Mouse (Mus musculus) olfactory bulb, adult 2 months (tissue): Measurements from ENCODE around the gene Lig3. TPM values are rescaled to one million over a fixed set of nuclear protein-coding genes. Genes with fewer than 3 reads are reported as not detected.
"Not testable (repeated sequence)": the region's sequence is repeated elsewhere in the genome, so short reads cannot be mapped to it uniquely, and the experiment has no call there.

ENCODE experiments used
- H3K27ac ChIP-seq: fragments of 200-500 bp; 2 replicates; pipeline ENCODE4 v1.5.1; 2012; ENCODE audit warnings: low read depth, low read length; ENCODE audit not compliant: insufficient read depth
- H3K4me1 ChIP-seq: fragments of 200-500 bp; 2 replicates; pipeline ENCODE4 v1.6.1; 2012; ENCODE audit warnings: low read length; ENCODE audit not compliant: control insufficient read depth, insufficient read depth
- H3K4me3 ChIP-seq: fragments of 200-500 bp; 2 replicates; pipeline ENCODE4 v1.5.1; 2012; ENCODE audit warnings: mild to moderate bottlenecking, low read depth, low read length, moderate library complexity; ENCODE audit not compliant: insufficient read depth
- CTCF ChIP-seq: fragments of 200-500 bp; IDR thresholded peaks from 2 replicates; pipeline ENCODE4 v1.5.1; 2012; ENCODE audit warnings: low read depth, mild to moderate bottlenecking, low read length, moderate library complexity; ENCODE audit not compliant: insufficient read depth
- POLR2A ChIP-seq: fragments of 200-500 bp; IDR thresholded peaks from 2 replicates; pipeline ENCODE4 v1.6.1; 2012; ENCODE audit warnings: mild to moderate bottlenecking, low read depth, low read length, moderate library complexity; ENCODE audit not compliant: insufficient read depth
- WGBS: fragments of 180-500 bp; shearing (Covaris S2); methylation state at CpG from one replicate; pipeline ENCODE4 v1.1.7; 2018; 5-methylcytosine and 5-hydroxymethylcytosine counted together
- polyA plus RNA-seq: library from polyadenylated mRNA; stranded (reverse); fragments of >200 nt; gene quantifications from 2 replicates; pipeline ENCODE4 v1.2.4, GENCODE M21; 2012; ENCODE audit warnings: low replicate concordance; ENCODE audit not compliant: missing spikeins, insufficient read depth, insufficient read length

The Lig3 gene
- polyA plus RNA-seq, 1 experiment: not detected

GRCm38 (mm10) chr11:82820788-82821456, 40.0 kb downstream of the Lig3 start:
- 92% methylated on average over 13 of the region's 13 CpGs for WGBS
- H3K4me1 ChIP-seq: no peaks in the 10 kb centered on the region
- H3K27ac ChIP-seq: no peak overlapping the region
- TF ChIP-seq POLR2A (no peak), CTCF (no peak)
- no peak overlapping the region for H3K4me3 ChIP-seq

GRCm38 (mm10) chr11:82826818-82827217, 45.9 kb downstream of the Lig3 start:
- TF ChIP-seq POLR2A: no peak
- TF ChIP-seq CTCF: no peak
- H3K4me1 ChIP-seq: no peaks in the 10 kb centered on the region
- no peak overlapping the region for H3K4me3 ChIP-seq
- H3K27ac ChIP-seq: no peak overlapping the region

DNA sequence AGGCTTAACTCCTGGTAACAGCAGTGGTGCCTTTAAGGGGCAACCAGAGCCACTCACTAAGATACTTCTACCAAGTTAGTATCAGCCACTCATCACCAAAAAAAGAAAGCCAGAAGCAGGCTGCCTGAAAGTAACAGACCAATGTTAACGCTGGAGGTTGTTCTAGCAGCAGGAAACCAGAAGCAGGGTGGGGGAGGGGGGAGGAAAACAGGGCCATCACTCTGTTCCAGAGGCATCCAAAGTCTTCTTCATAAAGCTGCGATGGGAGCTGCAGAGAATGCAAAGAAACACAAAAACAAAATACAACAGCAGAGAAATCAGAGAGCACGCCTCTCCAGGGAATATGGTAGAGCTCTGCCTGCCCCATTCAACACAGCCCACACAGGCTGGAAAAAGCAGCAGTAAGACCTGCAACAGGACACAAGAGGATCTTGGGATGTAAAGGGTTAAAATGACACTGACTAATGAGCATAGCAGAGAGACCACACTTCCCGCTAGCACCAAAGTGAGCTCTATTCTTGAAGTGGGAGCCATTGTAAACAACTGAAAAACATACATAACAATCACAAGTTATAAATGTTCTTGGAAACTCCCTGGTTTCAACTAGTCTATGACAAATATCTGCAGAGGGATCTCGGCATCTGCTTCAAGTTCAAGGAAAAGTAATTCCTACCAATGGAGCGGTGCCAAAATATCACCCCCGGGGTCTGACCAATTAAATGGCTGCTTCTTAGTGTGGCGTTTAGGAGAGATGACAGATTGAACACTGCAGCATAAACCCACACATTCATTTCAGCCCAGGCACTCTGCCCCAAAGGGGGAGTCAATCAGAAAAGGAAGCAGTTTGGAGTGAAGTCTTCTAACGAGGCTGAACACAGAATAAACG, 50.3 kb downstream of the Lig3 start:
- Histone ChIP-seq H3K4me1 (no peaks in the 10 kb centered on the region), H3K27ac (no peak overlapping the region), H3K4me3 (no peak overlapping the region)
- TF ChIP-seq POLR2A (no peak), CTCF (no peak)
- 16% methylated on average over 10 of the region's 10 CpGs for WGBS

DNA sequence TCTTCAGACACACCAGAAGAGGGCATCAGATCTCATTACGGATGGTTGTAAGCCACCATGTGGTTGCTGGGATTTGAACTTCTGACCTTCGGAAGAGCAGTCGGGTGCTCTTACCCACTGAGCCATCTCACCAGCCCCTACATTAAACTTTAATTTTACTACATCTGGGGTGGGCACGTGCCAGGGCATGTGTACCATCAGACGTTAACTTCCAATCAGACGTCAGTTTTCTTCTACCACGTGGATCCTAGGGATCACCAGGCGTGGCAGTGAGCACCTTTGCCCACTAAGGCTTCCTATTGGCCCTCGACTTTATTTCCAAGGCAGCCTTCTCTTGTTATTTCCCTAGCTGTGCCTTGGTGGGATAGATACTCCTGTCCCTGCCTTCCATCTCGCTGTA, 51.5 kb downstream of the Lig3 start:
- H3K27ac ChIP-seq, H3K4me1 ChIP-seq, H3K4me3 ChIP-seq: not testable (repeated sequence)
- WGBS: 91% methylated on average over 10 of the region's 10 CpGs

- no peak overlapping the region for H3K27ac ChIP-seq
- 94% methylated on average over 8 of the region's 8 CpGs for WGBS
- no peak for TF ChIP-seq CTCF
- no peak for TF ChIP-seq POLR2A
- peaks cover 9% of the 10 kb centered on the region; the same call in 1 of the 2 replicates for H3K4me1 ChIP-seq
- no peak overlapping the region for H3K4me3 ChIP-seq
These were observed 53.0 kb downstream of the Lig3 start for GRCm38 (mm10) chr11:82833929-82834328.

- 90% methylated on average over 7 of the region's 7 CpGs for WGBS
- not testable (repeated sequence) for H3K27ac ChIP-seq
These were observed 53.5 kb downstream of the Lig3 start for GRCm38 (mm10) chr11:82834359-82834758.

GRCm38 (mm10) chr11:82835616-82836432, 54.9 kb downstream of the Lig3 start:
- TF ChIP-seq POLR2A (no peak), CTCF (no peak)
- peaks cover 10% of the 10 kb centered on the region; the same call in 1 of the 2 replicates for H3K4me1 ChIP-seq
- 76% methylated on average over 11 of the region's 11 CpGs for WGBS
- no peak overlapping the region for H3K27ac ChIP-seq
- H3K4me3 ChIP-seq: no peak overlapping the region

More at GRCm38 (mm10) chr11:82834359-82834758, 53.5 kb downstream of the Lig3 start:
- not testable (repeated sequence) for H3K4me1 ChIP-seq, H3K4me3 ChIP-seq

- no peak overlapping the region for H3K4me3 ChIP-seq
- H3K27ac ChIP-seq: no peak overlapping the region
- WGBS: 41% methylated on average over 7 of the region's 7 CpGs
- no peak for TF ChIP-seq CTCF
- TF ChIP-seq POLR2A: no peak
- peaks cover 10% of the 10 kb centered on the region; the same call in 1 of the 2 replicates for H3K4me1 ChIP-seq
These were observed 56.3 kb downstream of the Lig3 start for GRCm38 (mm10) chr11:82837192-82837591.

- TF ChIP-seq CTCF (no peak), POLR2A (no peak)
- WGBS: 38% methylated on average over 7 of the region's 7 CpGs
- H3K27ac ChIP-seq: no peak overlapping the region
- H3K4me3 ChIP-seq: no peak overlapping the region
- peaks cover 10% of the 10 kb centered on the region; the same call in 1 of the 2 replicates for H3K4me1 ChIP-seq
These were observed 56.9 kb downstream of the Lig3 start for GRCm38 (mm10) chr11:82837848-82838247.
